Mouse (Mus musculus) yolk sac, embryonic 10.5 days (tissue): ENCODE results near the gene Plch2.
A peak's percentile ranks its signal among the peaks of the same experiment; 100 is the strongest.

ENCODE experiments used
- DNase-seq: peaks from one replicate; pipeline ENCODE4 v3.0.0-alpha.2; 2017; ENCODE audit warnings: low spot score

Plch2 gene

GRCm38 (mm10) chr4:155020813-155021212 is 35.8 kb downstream of the Plch2 start:
- no peak for DNase-seq

DNA sequence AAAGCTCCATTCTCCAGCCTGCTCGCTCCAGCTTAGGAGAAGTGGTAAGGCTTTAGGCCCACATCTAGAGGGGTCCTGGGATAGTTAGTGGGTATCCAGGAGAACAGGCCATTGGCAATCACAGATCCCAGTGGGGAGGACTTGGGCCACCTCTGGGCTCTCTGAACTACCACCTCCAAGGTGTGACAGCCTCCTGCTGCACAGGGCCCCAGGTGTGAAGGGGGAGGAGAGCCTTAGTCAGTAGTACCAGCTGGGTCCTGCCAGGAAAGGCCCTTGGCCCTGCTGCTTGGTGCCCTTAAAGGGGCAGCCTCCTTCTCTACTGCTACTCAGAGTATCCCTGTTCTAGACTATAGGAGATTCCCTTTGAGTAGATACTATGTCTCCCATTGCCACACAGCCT is 36.4 kb downstream of the Plch2 start:
- DNase-seq = no peak

- DNase-seq = peak; percentile 6
These were observed 37.2 kb downstream of the Plch2 start for GRCm38 (mm10) chr4:155019336-155019847.

- DNase-seq = peak; percentile 28
These were observed 37.8 kb downstream of the Plch2 start for GRCm38 (mm10) chr4:155018601-155019335.

GRCm38 (mm10) chr4:155018066-155018465 is 38.5 kb downstream of the Plch2 start:
- no peak for DNase-seq

DNA sequence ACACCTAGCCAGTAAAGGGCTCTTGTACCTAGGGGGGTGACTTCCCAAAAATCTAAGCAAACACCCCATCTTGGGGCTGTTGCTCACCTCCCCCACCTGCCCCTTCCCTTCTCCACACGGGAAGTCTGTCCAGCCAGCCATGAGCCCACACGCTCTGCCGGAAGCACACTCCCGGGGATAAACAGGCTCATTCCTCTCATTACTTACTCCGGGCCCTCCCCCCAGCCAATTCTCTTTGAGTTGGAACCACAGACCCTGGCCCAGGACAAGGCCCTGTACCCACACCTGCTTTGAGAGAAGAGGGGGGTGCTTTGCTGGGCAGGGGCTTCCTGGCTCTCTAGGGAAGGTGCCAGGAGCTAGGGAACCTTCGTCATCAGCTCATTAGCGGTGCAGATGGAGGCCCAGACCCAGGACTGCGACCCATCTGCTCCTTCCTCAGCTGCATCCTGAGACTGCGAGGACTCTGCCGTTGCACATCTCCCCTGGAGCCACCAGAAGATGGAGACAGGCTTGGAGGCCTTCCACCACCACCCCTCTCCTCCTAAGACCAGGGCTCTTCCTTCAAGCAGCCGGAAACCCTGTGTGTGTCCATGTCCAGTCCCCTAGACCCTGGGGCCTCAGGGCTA is 39.2 kb downstream of the Plch2 start:
- DNase-seq = no peak

DNA sequence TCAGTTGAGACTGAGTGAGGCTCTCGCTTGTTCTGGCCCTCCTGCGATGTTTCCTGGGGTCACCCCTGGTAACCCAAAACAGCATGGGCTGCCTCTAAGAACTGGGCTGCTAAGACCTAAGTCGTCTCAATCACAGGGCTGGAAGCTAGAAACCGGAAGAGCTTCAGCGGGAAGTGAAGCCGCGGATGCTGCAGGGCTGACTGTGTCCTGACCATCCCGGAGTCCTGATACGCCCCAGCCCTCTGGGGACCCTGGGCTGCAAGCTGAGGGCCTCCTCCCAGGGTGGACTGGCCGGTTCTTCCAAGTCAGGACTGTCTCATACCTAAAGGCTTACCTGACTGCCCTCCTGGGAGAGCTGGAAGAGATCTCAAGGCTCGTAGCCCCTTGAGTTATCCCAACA is 39.8 kb downstream of the Plch2 start:
- DNase-seq = no peak

DNA sequence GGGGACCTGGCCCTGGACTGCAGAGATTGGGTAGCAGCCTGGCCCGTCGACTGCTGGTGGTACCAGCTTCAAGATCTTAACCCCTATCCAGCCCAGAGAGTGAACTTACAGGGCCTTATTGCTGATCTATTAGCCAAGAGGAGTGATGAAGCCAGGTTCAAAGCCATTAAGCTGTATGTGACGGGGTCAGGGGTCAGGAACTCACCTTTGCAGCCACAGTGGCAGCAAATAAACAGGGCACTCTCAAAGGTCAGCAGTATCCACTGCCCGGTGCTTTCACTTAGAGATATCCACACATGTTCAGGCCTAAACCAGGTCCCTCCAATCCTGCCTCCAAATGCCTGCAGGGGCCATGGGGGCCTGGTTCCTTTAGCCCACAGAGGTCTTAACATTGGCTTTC is 41.0 kb downstream of the Plch2 start:
- DNase-seq = no peak

GRCm38 (mm10) chr4:155014791-155015190 is 41.8 kb downstream of the Plch2 start:
- no peak for DNase-seq

GRCm38 (mm10) chr4:155014244-155014643 is 42.3 kb downstream of the Plch2 start:
- no peak for DNase-seq

- peak; percentile 38 for DNase-seq
These were observed 43.8 kb downstream of the Plch2 start for GRCm38 (mm10) chr4:155012788-155013187.

DNA sequence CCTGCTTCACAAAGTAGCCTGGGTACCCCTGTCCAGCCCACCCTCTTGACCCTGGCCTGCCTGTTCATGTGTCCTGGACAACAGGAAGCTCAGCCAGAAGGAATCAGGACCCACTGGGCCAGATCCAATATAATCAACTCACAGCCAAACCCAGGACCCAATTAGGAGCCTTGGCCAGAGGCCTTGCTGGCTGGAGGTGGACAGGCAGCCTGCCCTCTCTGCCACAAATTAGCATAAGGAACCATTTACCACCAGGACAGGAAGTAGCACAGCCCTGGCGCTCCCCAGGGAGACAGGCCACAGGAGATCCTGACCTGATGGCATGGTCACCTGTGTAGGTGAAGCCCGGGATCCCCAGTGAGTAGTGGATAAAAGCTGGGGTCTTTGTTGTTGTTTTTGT is 44.5 kb downstream of the Plch2 start:
- DNase-seq = no peak

DNA sequence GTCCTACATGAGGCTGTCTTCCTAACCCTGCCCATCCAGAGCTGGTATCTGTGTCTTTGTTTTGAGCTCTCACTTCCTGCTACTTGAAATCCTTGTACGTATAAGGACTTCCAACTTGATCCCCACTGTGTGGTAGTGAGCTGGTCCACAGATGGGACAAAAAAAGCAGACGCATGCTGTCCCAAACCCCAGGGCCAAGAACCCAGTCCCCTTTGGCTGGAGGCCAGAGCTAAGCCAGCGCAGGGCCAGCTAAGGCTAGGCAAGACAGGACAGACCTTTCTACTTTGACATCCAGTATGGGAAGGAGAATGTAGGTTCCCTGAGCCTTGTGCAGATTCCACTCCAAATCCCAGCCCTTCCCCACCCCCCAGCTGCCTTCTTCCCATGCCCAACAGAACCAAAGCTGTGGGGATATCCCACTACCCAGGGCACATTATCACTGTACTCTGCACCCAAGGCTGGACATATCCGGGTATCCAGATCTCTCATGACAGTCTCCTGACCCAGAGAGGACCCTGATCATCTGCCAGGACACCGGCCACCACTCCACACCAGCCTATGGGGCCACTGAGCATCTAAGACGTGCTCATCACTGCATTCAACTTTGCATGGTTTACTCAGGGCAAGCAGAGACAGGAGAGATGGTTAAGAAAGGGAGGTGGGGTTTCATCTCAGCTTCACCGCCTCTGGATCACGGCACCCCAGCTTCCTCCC is 45.1 kb downstream of the Plch2 start:
- no peak for DNase-seq

- no peak for DNase-seq
These were observed 45.7 kb downstream of the Plch2 start for GRCm38 (mm10) chr4:155010870-155011269.

GRCm38 (mm10) chr4:155009216-155009615 is 47.4 kb downstream of the Plch2 start:
- DNase-seq = no peak

DNA sequence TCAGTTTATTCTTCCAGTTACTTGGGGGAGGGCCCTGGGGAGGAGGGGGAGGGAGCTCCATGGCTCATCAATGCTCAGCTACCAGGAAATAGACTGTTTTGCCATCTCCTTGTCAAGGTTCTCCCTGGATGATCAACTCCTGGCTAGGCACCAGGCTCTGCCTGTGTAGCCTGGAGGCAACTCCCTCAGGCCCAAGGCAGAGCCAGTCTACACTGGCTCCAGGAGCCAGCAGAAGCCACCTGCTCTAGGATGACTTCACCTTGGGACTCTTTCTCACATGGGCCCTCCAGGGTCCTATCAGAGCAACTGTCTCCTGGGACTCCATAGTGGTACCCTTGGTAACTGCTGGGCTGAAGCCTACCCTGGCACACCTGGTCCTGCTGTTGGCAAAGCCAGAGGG is 48.5 kb downstream of the Plch2 start:
- no peak for DNase-seq

GRCm38 (mm10) chr4:155007641-155008040 is 48.9 kb downstream of the Plch2 start:
- DNase-seq = no peak

GRCm38 (mm10) chr4:155006296-155006695 is 50.3 kb downstream of the Plch2 start:
- no peak for DNase-seq

- no peak for DNase-seq
These were observed 51.3 kb downstream of the Plch2 start for GRCm38 (mm10) chr4:155005278-155005677.

DNA sequence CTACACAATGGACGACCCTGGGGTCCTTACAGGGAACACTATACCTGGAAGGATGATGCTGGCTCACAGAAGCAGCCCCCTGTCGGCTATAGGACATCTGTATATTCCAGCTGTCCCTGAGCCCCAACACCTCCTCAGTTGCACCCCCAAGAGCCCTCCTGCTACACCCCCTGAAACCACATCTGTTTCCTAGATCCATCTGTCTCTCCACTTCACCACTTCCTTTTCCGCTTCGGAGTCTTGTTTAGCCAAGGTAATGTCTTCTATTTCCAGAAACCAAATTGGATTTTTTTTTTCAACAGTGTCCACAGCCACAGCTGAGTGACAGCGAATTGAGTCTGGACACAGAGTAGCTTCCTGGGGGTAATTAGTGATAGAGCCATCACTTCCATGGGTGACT is 57.2 kb downstream of the Plch2 start:
- DNase-seq = no peak

DNA sequence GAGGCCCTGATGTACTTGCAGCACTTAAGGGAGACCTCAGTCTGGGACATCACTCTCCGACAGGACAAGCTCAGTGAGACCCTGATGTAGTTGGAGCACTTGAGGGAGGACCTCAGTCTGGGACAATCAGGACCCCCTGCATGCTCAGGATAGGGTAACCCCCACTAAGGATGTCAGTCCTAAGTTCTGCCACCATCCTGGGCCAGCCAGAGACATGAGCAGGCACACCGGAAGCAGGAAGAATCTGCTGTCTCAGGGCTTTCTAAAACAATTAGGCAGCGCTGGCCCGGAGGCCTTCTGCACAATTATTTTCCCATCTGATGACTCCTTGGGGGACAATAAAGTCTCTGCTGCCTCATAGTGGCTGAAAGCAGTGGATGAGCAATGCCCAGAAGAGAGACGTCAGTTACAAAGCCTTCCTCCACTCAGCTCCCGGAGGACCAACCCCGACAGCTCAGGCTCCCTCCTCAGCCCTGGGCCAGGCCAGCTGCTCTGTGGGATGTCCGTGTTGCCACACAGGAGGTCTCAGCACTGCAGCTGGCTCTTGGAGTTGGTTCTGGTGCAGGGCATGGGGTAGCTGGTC is 59.9 kb downstream of the Plch2 start:
- no peak for DNase-seq

GRCm38 (mm10) chr4:154994876-154995275 is 61.7 kb downstream of the Plch2 start:
- DNase-seq = no peak

DNA sequence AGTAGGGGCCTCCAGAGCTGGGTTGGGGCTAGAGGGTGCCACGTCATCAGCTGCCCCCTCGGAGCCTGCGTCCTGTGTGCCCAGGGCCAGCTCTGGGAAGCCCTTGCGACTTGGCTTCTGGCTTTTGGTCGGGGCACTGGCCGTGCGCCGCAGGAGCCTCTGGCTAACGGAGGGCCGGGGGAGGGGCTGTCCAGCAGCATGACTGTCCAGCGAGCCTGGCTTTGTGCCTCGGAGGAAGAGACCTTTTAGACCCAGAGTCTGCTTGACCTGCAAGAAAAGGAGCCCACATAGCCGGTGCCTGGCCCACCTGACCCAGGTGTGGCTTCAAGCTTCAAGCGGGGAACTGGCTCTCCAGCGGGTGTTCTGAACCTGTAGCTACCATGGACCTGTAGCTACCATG is 69.8 kb downstream of the Plch2 start:
- no peak for DNase-seq
